Mouse (Mus musculus) ZHBTc4 (cell line): ENCODE measurements at regions not wholly inside any gene's neighbourhood (a gene's known extent, or its start where the extent isn't known, plus 50 kb on each side); places are given as distances from the start of the nearest gene placed in this dataset.

Source experiments
- DNase-seq: peaks from one replicate; pipeline ENCODE4 v3.0.0-alpha.2; 2011; ENCODE audit warnings: low read depth, low spot score

DNA sequence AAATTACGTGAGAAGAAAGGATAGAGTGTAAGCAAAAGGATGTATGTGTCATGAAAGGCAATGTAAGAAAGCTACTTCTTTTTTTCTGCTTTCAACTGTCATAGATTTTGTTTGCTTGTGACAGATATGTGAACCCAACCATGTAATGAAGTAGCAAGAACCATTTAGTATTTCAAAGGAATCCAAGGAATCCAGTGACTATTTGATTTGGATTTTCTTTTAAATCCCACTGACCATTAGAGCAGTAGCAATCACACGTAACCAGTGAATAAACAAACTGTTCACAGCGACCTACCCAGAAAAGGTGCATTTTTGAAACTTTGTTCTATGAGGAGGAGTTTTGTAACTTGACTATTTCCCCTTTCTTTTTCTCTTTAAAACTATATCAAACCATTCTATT, 981.2 kb upstream of the Luzp2 start:
- DNase-seq, result no peak

DNA sequence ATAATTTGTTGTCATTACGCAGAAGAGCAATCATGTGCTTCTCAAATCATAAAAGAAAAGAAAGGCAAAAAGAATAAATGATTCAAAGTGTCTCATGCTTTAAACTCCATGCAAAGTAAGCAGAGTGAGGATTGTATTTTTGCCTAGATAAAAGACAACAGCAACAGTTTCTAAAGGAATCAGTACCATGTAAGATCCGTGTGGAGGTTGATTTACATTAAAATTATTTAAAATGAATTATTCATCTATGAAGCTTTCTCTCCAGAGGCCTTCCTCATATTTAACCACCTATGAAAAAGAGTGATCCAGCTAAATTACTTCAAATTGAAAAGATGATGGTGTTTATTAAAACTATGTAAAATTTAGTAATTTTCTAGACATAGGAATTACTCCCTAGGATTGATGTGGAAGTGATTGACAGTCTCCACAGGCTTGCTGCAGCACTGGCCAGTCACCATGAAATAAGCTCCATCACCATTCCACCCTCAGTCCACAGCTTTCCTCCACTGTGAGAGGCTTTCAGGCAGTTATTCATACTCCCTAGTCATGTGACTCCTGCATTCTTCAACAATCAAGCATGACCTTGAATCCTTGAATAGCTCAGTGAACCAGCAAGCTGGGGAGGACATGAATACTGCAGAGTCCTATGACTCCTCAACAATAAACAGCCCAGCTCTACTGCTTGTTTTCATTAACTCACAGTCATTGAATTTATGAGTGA, 962.7 kb upstream of the Luzp2 start:
- DNase-seq, result peak; percentile 4

DNA sequence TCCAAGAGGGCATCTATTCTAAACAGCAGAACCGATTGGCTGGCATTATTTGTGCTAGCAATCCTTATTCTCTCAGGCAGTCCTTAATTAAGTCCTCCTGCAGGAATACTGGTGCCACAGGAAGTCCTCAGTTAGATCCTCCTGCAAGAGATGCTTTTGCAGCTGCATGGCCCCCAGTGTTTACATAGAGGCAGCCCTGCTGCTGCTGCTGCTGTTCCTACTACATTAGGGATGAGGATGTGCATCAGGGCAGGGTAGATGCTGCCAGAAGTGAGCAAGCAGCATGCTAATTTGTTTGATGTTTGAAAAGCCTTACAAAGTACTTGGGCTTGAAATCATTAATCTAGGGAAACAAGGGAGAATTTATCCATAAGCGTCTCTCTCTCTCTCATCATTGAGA, 922.3 kb upstream of the Luzp2 start:
- no peak for DNase-seq

DNA sequence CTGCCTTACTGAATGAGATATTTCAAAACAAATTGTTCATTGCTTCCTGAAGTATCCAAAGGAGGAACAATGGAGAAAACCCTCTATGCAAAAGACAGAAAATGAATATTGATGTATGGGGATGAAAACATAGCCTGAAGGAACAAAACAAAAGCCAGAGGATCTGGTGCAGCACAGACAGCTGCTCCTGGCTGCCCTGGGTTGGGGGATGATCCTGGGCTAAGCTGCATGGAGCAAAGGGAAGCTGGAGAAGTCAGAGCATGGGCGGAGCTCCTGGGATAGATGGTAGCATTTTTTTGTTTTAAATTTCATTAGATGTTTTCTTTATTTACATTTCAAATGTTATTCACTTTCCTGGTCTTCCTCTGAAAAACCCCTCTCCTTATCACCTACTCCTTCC, 879.6 kb upstream of the Luzp2 start:
- DNase-seq, result no peak

DNA sequence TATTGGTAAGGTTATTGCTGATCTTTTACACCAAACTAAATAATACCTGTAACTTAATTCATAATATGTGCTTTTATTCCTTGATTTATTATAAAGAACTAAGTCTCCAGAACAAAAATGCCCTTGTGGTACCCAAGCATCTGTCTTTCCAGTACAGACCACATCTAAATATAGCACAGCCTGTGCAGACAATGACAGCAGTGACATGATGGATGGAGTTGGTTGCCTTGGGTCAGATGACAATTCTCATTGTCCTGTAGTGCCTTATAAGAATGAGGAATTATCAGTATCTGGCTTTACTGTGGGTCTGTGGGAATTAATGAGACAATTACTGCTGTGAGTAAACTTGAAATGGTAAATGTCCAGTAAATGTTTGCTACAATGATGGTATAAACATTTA, 859.8 kb upstream of the Luzp2 start:
- DNase-seq, result no peak

DNA sequence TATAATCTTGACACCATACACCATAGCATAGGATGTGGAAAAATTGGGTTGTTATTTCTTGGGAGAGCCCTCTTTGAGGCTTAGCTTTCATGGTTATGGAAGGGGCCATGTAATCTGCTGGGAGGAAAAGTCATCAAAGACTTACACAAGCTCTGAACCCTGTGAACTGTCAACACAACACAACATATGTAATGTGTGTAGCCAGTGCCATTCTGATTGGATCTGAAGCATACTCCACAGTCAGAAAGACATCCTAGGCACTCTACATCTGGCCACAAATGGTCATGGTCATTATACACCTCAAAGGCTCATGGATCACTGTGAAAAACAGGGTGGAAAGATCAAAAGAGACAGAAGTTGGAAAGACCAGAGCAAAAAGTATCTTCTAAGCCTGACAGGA, 839.3 kb upstream of the Luzp2 start:
- DNase-seq, result no peak

DNA sequence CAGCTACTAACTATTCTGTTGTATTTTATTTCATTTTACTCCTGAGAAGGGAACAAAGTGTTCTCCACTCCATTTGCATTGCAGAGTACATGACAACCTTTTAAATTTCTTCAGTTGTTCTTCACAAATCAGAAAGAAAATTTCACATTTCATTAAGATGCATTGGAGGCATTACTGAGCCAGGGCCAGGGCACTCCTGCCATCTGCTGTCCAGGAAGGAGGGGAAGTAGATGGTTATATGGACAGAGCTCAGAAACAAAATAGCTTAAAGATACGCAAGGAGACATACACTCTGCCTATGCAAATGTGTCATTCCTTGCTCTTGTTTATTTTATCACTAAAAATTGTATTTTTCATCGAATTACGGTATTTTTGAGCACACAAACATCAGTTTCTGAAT, 826.6 kb upstream of the Luzp2 start:
- no peak for DNase-seq
